Mouse (Mus musculus) cerebellum, adult 8-10 months (tissue): ENCODE data around the gene Lyrm7.
A peak's percentile ranks its signal among the peaks of the same experiment; 100 is the strongest.
"Not testable (repeated sequence)": the region's sequence is repeated elsewhere in the genome, so short reads cannot be mapped to it uniquely, and the experiment has no call there.

Experiments
- DNase-seq: peaks from one replicate; pipeline ENCODE4 v3.0.0; 2022

The Lyrm7 gene

GRCm38 (mm10) chr11:54879922-54880321 is 19.2 kb upstream of the Lyrm7 start:
- DNase-seq, result no peak

GRCm38 (mm10) chr11:54879434-54879833 is 18.7 kb upstream of the Lyrm7 start:
- DNase-seq, result no peak

GRCm38 (mm10) chr11:54878893-54879292 is 18.2 kb upstream of the Lyrm7 start:
- no peak for DNase-seq

- no peak for DNase-seq
These were observed 15.3 kb upstream of the Lyrm7 start for GRCm38 (mm10) chr11:54876031-54876430.

- no peak for DNase-seq
These were observed 11.3 kb upstream of the Lyrm7 start for GRCm38 (mm10) chr11:54871831-54872537.

- no peak for DNase-seq
These were observed 8.6 kb upstream of the Lyrm7 start for GRCm38 (mm10) chr11:54869318-54869717.

- DNase-seq, result no peak
These were observed 7.7 kb upstream of the Lyrm7 start for GRCm38 (mm10) chr11:54868445-54868844.

- no peak for DNase-seq
These were observed 7.3 kb upstream of the Lyrm7 start for GRCm38 (mm10) chr11:54867903-54868434.

GRCm38 (mm10) chr11:54867049-54867385 is 6.3 kb upstream of the Lyrm7 start:
- DNase-seq, result no peak

- DNase-seq, result peak; percentile 95
These were observed 5.7 kb upstream of the Lyrm7 start, which contains the start of gene Hint1 for GRCm38 (mm10) chr11:54866119-54867048. Hint1 (plus strand) TSS chr11:54866383.

- DNase-seq, result no peak
These were observed 4.8 kb upstream of the Lyrm7 start for GRCm38 (mm10) chr11:54865330-54866085.

- peak; percentile 62 for DNase-seq
These were observed 2.2 kb upstream of the Lyrm7 start for GRCm38 (mm10) chr11:54862621-54863520.

- no peak for DNase-seq
These were observed 1.0 kb upstream of the Lyrm7 start for GRCm38 (mm10) chr11:54861471-54862420.

- DNase-seq, result no peak
These were observed 1.2 kb downstream of the Lyrm7 start for GRCm38 (mm10) chr11:54859322-54860165.

GRCm38 (mm10) chr11:54858880-54859279 is 1.8 kb downstream of the Lyrm7 start:
- not testable (repeated sequence) for DNase-seq

- DNase-seq, result no peak
These were observed 9.1 kb downstream of the Lyrm7 start for GRCm38 (mm10) chr11:54851656-54852055.

GRCm38 (mm10) chr11:54849961-54850758 is 10.6 kb downstream of the Lyrm7 start:
- DNase-seq, result no peak
